Mouse (Mus musculus) thymus, postnatal 4 days (tissue): ENCODE results near the gene Erich6b.

Source experiments
- DNase-seq: peaks from one replicate; pipeline ENCODE4 v3.0.0; 2021

The Erich6b gene

GRCm38 (mm10) chr14:75642080-75642479 is at the start of gene Erich6b:
TSS of gene Erich6b (plus strand) at chr14:75642259.
- DNase-seq = no peak

DNA sequence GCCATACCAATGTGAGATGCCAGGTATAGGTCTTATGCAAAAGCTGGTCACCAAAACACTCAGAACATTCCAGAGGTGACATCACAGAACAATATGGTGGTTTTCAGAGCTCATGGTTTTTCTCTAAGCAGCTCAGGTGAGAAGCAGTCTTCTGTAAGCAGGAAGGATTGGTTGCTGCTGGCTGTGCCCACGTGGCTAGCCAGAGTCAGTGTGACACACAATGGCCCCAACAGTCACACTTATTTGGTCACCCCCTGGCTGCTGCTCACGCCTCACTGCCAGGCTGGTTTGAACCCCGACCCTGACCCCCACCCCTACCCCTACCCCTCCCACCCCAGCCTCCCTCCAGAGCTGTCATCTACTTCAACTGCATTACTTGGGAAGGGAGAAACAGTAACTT is 49.1 kb upstream of the Erich6b start, which contains the start of gene Spert:
TSS of gene Spert (minus strand) at position 139 of the 400 bp plus-strand sequence.
- DNase-seq = no peak

- no peak for DNase-seq
Observed at GRCm38 (mm10) chr14:75609176-75609575, 32.9 kb upstream of the Erich6b start.

DNA sequence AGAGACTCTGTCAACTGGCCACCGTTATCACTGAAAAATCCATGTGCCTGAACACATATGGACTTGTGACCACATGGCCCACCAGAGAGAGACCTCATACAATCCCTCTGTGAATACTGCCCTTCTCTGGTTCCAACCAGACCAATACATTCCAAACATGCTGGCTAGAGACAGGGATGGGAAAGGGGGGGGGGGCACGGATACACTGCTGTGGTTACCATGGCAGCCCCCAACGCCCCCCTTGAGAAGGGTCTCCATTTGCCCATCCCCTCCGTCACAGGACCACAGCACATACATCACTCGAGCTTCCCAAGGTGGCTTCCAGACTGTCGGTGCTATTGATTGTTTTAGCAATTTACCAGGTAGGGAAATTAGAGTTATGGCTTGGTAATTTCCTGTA is 25.7 kb upstream of the Erich6b start:
- DNase-seq = no peak

- DNase-seq = no peak
Observed at GRCm38 (mm10) chr14:75622984-75623383, 19.1 kb upstream of the Erich6b start.

GRCm38 (mm10) chr14:75628870-75629269 is 13.2 kb upstream of the Erich6b start:
- no peak for DNase-seq

- no peak for DNase-seq
Observed at GRCm38 (mm10) chr14:75635350-75635749, 6.7 kb upstream of the Erich6b start.

GRCm38 (mm10) chr14:75636107-75636506 is 6.0 kb upstream of the Erich6b start:
- DNase-seq = no peak

GRCm38 (mm10) chr14:75637641-75638040 is 4.4 kb upstream of the Erich6b start:
- no peak for DNase-seq

- peak; percentile 35 for DNase-seq
Observed at GRCm38 (mm10) chr14:75640846-75641245, 1.2 kb upstream of the Erich6b start.

DNA sequence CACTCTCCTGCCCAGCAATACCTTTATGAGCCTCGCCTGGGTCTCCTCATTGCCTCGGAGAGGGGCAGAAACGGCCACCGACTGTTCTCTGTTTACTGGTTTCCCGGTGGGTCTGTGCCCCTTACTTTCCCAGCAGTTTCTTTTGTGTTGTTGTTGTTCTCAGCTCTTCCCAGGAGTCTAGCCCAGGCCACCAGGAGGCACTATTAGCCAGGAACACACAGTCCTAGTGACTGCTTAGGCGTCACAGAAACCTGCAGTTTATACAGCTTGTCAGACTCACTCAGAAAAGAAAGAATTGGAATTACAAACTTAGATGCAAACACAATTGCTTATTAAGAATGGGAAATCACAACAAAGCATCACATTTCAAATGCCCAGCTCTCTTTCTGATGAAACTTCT is 690 bp upstream of the Erich6b start:
- peak; percentile 9 for DNase-seq

DNA sequence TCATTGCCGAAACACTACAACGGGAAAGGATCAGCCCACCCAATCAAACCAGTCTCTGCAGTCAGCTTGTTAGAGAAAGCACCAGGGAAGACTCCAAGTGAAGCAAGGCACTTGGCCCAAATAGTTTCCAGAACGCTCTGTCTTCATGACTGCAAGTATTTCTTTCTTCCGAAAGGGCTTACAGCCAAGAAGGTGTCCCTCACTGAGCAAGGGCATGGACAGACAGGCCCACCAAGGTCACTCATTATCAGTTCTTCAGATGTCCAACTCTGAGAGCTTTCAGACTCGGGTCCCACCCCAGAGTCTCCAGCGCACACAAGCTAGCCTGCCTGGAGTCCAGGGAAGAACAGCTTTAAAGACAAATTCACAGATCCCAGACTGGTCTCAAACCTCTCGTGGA is 3.4 kb downstream of the Erich6b start:
- DNase-seq = no peak

GRCm38 (mm10) chr14:75646060-75646459 is 4.0 kb downstream of the Erich6b start:
- DNase-seq = no peak

DNA sequence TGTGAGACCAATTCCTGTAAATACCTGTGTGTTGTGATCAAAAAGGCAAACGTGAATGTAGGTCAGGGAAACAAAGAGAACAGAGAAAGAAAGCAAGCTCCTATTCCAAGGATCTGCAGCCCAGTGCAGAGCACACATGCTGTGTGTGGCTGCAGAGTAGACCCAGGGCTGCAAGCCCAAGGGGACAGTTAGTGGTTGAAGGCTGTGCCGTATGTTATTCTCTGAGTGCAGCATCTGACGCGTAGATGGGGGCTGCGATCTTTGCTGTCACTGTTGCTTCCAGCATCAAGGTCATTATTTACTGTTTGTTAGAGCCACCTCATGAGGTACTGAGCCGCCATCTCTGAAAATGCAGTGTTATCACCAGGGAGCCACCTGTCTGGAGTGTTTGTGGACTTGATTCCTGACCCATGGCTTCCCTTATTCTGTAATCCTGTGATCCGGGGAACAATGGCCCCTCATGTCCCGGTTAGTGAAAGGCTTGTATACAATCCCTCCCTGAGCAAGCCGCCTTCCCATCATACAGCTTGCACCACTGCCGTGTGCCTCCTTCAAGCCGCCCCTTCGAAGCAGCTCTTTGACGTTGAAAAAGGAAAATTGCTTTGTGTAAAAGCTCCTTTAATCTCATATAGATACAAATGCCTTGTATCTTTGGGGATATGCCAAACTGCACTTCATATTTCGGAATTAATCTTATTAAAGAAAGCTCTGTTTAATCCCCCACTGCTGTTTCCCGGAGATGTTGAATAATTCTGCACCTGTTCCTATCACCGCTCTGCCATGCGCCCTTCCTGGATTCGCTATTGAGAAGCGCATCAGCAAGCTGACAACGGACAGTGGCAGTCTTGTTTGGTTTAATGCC is 5.1 kb downstream of the Erich6b start:
- DNase-seq = no peak

DNA sequence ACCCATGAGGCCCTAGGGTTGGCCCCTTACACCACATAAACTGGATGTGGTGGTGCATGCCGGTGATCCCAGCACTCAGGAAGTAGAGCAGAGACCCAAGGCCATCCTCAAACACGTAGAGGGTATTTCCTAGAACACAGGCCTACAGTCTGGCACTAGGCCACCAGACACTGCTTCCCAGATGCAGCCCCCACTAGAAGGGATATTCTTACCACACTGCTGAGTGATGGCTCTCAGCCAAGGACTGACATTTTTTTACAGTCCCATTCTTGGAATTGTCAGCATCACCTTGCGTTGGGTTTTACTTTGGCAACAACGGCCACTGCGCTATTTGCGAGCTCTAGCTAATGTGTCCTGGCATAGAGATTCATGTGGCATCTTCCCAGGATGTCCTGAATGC is 18.9 kb downstream of the Erich6b start:
- no peak for DNase-seq

DNA sequence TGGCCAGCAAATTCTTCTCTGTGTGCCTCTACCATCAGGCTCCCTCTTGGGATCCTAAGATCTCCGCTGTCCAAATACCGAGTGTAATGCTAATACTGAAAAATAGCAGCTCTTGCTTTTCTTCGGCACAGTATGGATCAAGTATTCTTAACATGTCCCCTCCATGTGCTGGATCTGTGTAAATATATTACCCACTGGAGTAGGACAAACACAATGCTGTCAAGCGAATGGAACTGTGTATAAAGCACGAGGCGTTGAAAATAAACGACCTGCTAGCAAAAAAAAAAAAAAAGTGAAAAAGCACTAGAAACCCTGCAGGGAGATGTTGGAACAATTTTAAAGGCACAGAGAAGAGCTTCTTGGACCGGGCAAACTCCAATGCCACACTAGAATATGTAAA is 19.5 kb downstream of the Erich6b start:
- no peak for DNase-seq

DNA sequence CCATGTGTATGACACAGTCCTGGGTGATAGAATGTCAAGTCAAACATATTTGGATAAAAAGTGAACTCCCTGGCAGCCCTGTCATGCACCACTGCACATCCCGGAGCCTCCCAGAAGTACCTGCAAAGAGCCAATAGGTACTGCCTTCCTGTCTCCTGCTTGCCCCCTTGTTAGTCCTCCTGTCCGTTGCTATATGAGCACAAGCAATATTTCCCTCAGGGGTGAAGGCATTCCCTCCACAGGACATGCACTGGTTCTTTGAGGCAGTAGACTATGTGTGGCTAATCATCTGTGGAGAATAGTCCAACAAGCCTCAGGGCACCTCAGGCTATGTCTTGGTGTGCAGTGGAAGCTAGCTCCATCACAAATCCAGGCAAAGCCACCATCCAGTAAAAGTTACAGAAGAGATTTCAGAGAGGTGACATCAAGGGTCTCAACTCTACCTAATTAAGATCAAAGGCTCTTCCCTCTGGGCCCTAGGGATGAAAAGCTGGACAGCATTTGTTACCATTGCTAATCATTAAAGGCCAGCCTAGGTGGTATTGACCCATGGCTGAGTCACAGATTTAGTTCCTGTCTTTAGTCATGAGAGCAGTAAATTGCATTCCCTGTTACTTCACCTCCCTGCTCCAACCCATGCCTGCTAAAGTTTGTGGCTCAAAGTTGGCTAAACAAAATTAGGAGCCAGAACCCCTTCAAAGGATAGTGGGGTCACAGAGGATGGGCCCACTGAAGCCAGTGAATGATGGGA is 23.5 kb downstream of the Erich6b start:
- no peak for DNase-seq

GRCm38 (mm10) chr14:75669085-75669645 is 27.1 kb downstream of the Erich6b start:
- no peak for DNase-seq

- no peak for DNase-seq
Observed at GRCm38 (mm10) chr14:75676316-75676715, 34.3 kb downstream of the Erich6b start.

- no peak for DNase-seq
Observed at GRCm38 (mm10) chr14:75690428-75690827, 48.4 kb downstream of the Erich6b start.

- no peak for DNase-seq
Observed at GRCm38 (mm10) chr14:75696096-75696495, 54.0 kb downstream of the Erich6b start.

- no peak for DNase-seq
Observed at GRCm38 (mm10) chr14:75697928-75698327, 55.9 kb downstream of the Erich6b start.

- DNase-seq = no peak
Observed at GRCm38 (mm10) chr14:75706647-75707046, 64.6 kb downstream of the Erich6b start.

DNA sequence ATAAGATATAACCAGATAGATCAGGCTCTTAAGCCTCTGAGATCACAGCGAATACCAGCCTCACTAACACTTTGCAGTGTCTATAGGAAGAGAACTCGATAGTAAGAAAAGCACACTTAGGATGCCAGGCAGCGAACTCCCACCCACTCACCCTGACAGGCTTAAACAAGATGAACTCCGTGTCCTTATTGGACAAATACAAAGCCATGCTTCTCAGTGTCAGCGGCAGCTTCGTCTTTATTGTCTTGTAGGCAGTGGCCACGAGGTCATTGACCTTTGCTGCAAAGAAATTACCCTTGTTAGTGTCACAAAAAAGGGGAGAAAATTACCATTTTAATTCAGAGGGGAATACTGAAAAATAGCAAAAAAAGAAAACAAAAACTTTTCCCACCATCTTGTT is 65.7 kb downstream of the Erich6b start:
- DNase-seq = no peak
